Mouse (Mus musculus): ENCODE data around the gene Pde4c. TPM values are rescaled to one million over a fixed set of nuclear protein-coding genes. Genes with fewer than 3 reads are reported as not detected.
A peak's percentile ranks its signal among the peaks of the same experiment; 100 is the strongest.

Gene Pde4c
- polyA plus RNA-seq, 2 experiments = 0.74 to 1.6 TPM

GRCm38 (mm10) chr8:70691230-70691629 is 32.3 kb upstream of the Pde4c start:
- no peak for TF ChIP-seq EP300 (IDR thresholded peaks at IDR 0.05; ENCODE audit: low read depth)
- TF ChIP-seq CTCF (IDR thresholded peaks at IDR 0.05; ENCODE audit: low read depth) = no peak
- peaks cover 13 to 19% of the 10 kb centered on the region in 2 experiments for H3K4me1 ChIP-seq (replicated peaks; ENCODE audit: control insufficient read depth in 2 of 2, insufficient read depth in 2 of 2, low read length in 1 of 2)
- whole genome bisulfite sequencing (ENCODE audit: insufficient replicate concordance) = 67% methylated on average over 4 of the region's 4 CpGs
- ATAC-seq (ENCODE audit: insufficient read depth) (no peak), DNase-seq (ENCODE audit: low read depth in 3 of 3, low spot score in 3 of 3) (no peak)
- no peak overlapping the region for H3K9ac ChIP-seq (replicated peaks)
- no peaks in the 10 kb centered on the region for H3K27me3 ChIP-seq (ENCODE audit: control insufficient read depth, insufficient read depth, low read length)
- H3K36me3 ChIP-seq (replicated peaks; ENCODE audit: control insufficient read depth, insufficient read depth, low read depth) = no peaks in the 10 kb centered on the region
- H3K27ac ChIP-seq = no peak overlapping the region
- H3K9me3 ChIP-seq (ENCODE audit: control insufficient read depth, low read length) = no peaks in the 10 kb centered on the region
- H3K4me3 ChIP-seq (ENCODE audit: insufficient read depth in 1 of 2, low read depth in 2 of 2, low read length in 2 of 2) = no peak overlapping the region
- H3K4me2 ChIP-seq (ENCODE audit: low read depth) = no peak overlapping the region

DNA sequence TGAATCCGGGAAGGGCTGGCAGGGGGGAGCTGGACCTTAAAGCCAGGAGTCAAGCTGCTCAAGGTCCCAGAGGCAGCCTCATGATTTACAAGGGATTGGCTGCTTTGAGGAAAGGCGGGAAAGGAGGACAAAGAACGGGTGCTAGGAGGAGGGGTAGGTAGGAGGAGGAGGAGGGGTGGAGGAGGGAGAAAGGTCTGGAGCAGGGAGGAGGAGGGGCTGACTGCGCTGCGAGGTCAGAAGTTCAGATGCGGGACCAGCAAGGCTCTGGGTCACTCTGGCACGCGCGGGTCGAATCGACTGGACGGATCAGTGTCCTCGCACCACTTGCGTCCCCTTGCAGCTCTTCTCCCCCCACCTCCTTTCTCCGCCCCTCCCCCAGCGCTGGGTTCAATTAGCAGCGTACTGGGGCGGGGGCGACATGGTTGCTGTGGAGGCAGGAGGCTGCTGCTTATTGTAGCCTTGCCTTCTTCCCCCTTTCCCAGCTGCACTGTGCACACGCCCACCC is 31.7 kb upstream of the Pde4c start:
- H3K9me3 ChIP-seq (ENCODE audit: control insufficient read depth, low read length) = no peaks in the 10 kb centered on the region
- 17% methylated on average over 20 of the region's 20 CpGs for WGBS (ENCODE audit: insufficient replicate concordance)
- H3K9ac ChIP-seq (replicated peaks) = no peak overlapping the region; the same call in 1 of the 2 replicates
- H3K27ac ChIP-seq = no peak overlapping the region
- DNase-seq (ENCODE audit: low read depth in 3 of 3, low spot score in 3 of 3) (no peak), ATAC-seq (ENCODE audit: insufficient read depth) (no peak)
- H3K27me3 ChIP-seq (ENCODE audit: control insufficient read depth, insufficient read depth, low read length) = no peaks in the 10 kb centered on the region
- peak overlapping the region; percentile 53 for H3K4me2 ChIP-seq (ENCODE audit: low read depth)
- no peaks in the 10 kb centered on the region for H3K36me3 ChIP-seq (replicated peaks; ENCODE audit: control insufficient read depth, insufficient read depth, low read depth)
- H3K4me1 ChIP-seq (replicated peaks; ENCODE audit: control insufficient read depth in 2 of 2, insufficient read depth in 2 of 2, low read length in 1 of 2) = peaks cover 15 to 23% of the 10 kb centered on the region in 2 experiments
- no peak for TF ChIP-seq CTCF (IDR thresholded peaks at IDR 0.05; ENCODE audit: low read depth)
- TF ChIP-seq EP300 (IDR thresholded peaks at IDR 0.05; ENCODE audit: low read depth) = no peak
- no peak overlapping the region for H3K4me3 ChIP-seq (ENCODE audit: insufficient read depth in 1 of 2, low read depth in 2 of 2, low read length in 2 of 2)

- H3K4me1 ChIP-seq (replicated peaks; ENCODE audit: control insufficient read depth in 2 of 2, insufficient read depth in 2 of 2, low read length in 1 of 2) = peaks cover 28 to 37% of the 10 kb centered on the region in 2 experiments
- H3K4me3 ChIP-seq (ENCODE audit: insufficient read depth in 1 of 2, low read depth in 2 of 2, low read length in 2 of 2) = no peak overlapping the region
These were observed 29.9 kb upstream of the Pde4c start for GRCm38 (mm10) chr8:70693636-70694035.

GRCm38 (mm10) chr8:70695318-70696018 is 28.1 kb upstream of the Pde4c start:
- 19% methylated on average over 32 of the region's 32 CpGs for WGBS (ENCODE audit: insufficient replicate concordance)
- no peak for TF ChIP-seq EP300 (IDR thresholded peaks at IDR 0.05; ENCODE audit: low read depth)
- no peak for TF ChIP-seq CTCF (IDR thresholded peaks at IDR 0.05; ENCODE audit: low read depth)
- Histone ChIP-seq H3K36me3 (replicated peaks; ENCODE audit: control insufficient read depth, insufficient read depth, low read depth) (no peaks in the 10 kb centered on the region), H3K9me3 (ENCODE audit: control insufficient read depth, low read length) (no peaks in the 10 kb centered on the region), H3K4me1 (replicated peaks; ENCODE audit: control insufficient read depth in 2 of 2, insufficient read depth in 2 of 2, low read length in 1 of 2) (peaks cover 28 to 37% of the 10 kb centered on the region in 2 experiments), H3K4me2 (ENCODE audit: low read depth) (peak overlapping the region; percentile 75), H3K4me3 (ENCODE audit: insufficient read depth in 1 of 2, low read depth in 2 of 2, low read length in 2 of 2) (no peak overlapping the region; a peak in 1 of 4 replicates), H3K27me3 (ENCODE audit: control insufficient read depth, insufficient read depth, low read length) (no peaks in the 10 kb centered on the region), H3K27ac (peak overlapping the region; percentile 88), H3K9ac (replicated peaks) (peak overlapping the region; percentile 74)
- no peak for ATAC-seq (ENCODE audit: insufficient read depth)
- no peak for DNase-seq (ENCODE audit: low read depth in 3 of 3, low spot score in 3 of 3)

More at GRCm38 (mm10) chr8:70693636-70694035, 29.9 kb upstream of the Pde4c start:
- Histone ChIP-seq H3K9me3 (ENCODE audit: control insufficient read depth, low read length) (no peaks in the 10 kb centered on the region), H3K36me3 (replicated peaks; ENCODE audit: control insufficient read depth, insufficient read depth, low read depth) (no peaks in the 10 kb centered on the region), H3K27me3 (ENCODE audit: control insufficient read depth, insufficient read depth, low read length) (no peaks in the 10 kb centered on the region), H3K4me2 (ENCODE audit: low read depth) (no peak overlapping the region), H3K27ac (no peak overlapping the region), H3K9ac (replicated peaks) (no peak overlapping the region)
- WGBS (ENCODE audit: insufficient replicate concordance) = 23% methylated on average over 5 of the region's 5 CpGs
- no peak for DNase-seq (ENCODE audit: low read depth in 3 of 3, low spot score in 3 of 3)
- no peak for ATAC-seq (ENCODE audit: insufficient read depth)
- TF ChIP-seq CTCF (IDR thresholded peaks at IDR 0.05; ENCODE audit: low read depth) (no peak), EP300 (IDR thresholded peaks at IDR 0.05; ENCODE audit: low read depth) (no peak)

Measured in liver, embryonic 14.5 days (tissue).